Mouse (Mus musculus) MEL (cell line): ENCODE results near the gene Aym1. TPM values are rescaled to one million over a fixed set of nuclear protein-coding genes. Genes with fewer than 3 reads are reported as not detected.

Source experiments
- DNase-seq: peaks from one replicate; pipeline ENCODE4 v3.0.0; 2011; ENCODE audit warnings: low read depth, low spot score
- H3K27ac ChIP-seq: 2 replicates; pipeline ENCODE4 v1.5.1; 2012; ENCODE audit warnings: low read depth, mild to moderate bottlenecking, control low read depth, low read length, moderate library complexity; ENCODE audit not compliant: control insufficient read depth
- H3K27me3 ChIP-seq, 2 experiments: fragments of 150-350 bp in 1 of 2; sonication (generic) in 1 of 2; 2 replicates each; pipeline ENCODE4 v1.6.1; 2012; ENCODE audit warnings: low read length in 2 of 2, mild to moderate bottlenecking in 2 of 2, improper control_type of control experiment in 1 of 2, moderate library complexity in 1 of 2; ENCODE audit not compliant: insufficient read depth in 2 of 2, control insufficient read depth in 1 of 2
- H3K36me3 ChIP-seq, 2 experiments: 2 replicates each; pipeline ENCODE4 v1.6.1; 2012 to 2014; ENCODE audit warnings: low read length in 2 of 2, improper control_type of control experiment in 1 of 2, inconsistent platforms in 1 of 2, mild to moderate bottlenecking in 1 of 2; ENCODE audit not compliant: insufficient read depth in 2 of 2, control insufficient read depth in 1 of 2
- H3K4me1 ChIP-seq, 2 experiments: fragments of 150-350 bp in 1 of 2; sonication (generic) in 1 of 2; 2 replicates each; pipeline ENCODE4 v1.6.1; 2012; ENCODE audit warnings: low read length in 2 of 2, improper control_type of control experiment in 1 of 2, mild to moderate bottlenecking in 1 of 2; ENCODE audit not compliant: insufficient read depth in 2 of 2, control insufficient read depth in 1 of 2
- H3K4me3 ChIP-seq, 2 experiments: fragments of 150-350 bp in 1 of 2; sonication (generic) in 1 of 2; 2 replicates each; pipeline ENCODE4 v1.5.1; 2012; ENCODE audit warnings: low read depth in 2 of 2, low read length in 2 of 2, mild to moderate bottlenecking in 2 of 2, moderate library complexity in 2 of 2, control low read depth in 1 of 2, improper control_type of control experiment in 1 of 2; ENCODE audit not compliant: control insufficient read depth in 1 of 2, insufficient read depth in 1 of 2
- H3K79me2 ChIP-seq: 2 replicates; pipeline ENCODE4 v1.6.1; 2012; ENCODE audit warnings: mild to moderate bottlenecking, low read length, moderate library complexity; ENCODE audit not compliant: control insufficient read depth, poor library complexity, insufficient read depth
- H3K9ac ChIP-seq: 2 replicates; pipeline ENCODE4 v1.6.1; 2012; ENCODE audit warnings: low read depth, mild to moderate bottlenecking, control low read depth, low read length, moderate library complexity; ENCODE audit not compliant: control insufficient read depth, poor library complexity, severe bottlenecking
- H3K9me3 ChIP-seq: fragments of 150-350 bp; sonication (generic); replicated peaks from 2 replicates; pipeline ENCODE4 v1.6.1; 2012; ENCODE audit warnings: mild to moderate bottlenecking, low read length, improper control_type of control experiment, moderate library complexity; ENCODE audit not compliant: insufficient read depth
- CHD1 ChIP-seq: IDR thresholded peaks from 2 replicates; pipeline ENCODE4 v1.6.1; 2012; ENCODE audit warnings: low read depth, mild to moderate bottlenecking, inconsistent platforms, low read length, improper control_type of control experiment
- CHD2 ChIP-seq: IDR thresholded peaks from 2 replicates; pipeline ENCODE4 v1.6.1; 2011; ENCODE audit warnings: low read length, improper control_type of control experiment
- CTCF ChIP-seq, 3 experiments: IDR thresholded peaks in 2 of 3; conservative IDR thresholded peaks in 1 of 3; 2 replicates each; pipeline ENCODE4 v1.5.1; 2011 to 2012; ENCODE audit warnings: low read length in 3 of 3, low read depth in 2 of 3, mild to moderate bottlenecking in 2 of 3, improper control_type of control experiment in 1 of 3, inconsistent platforms in 1 of 3, mixed read lengths in 1 of 3, moderate library complexity in 1 of 3; ENCODE audit not compliant: control insufficient read depth in 1 of 3, insufficient read depth in 1 of 3, poor library complexity in 1 of 3, severe bottlenecking in 1 of 3
- E2F4 ChIP-seq: IDR thresholded peaks from 2 replicates; pipeline ENCODE4 v1.6.1; 2011; ENCODE audit warnings: low read depth, low read length, improper control_type of control experiment, borderline replicate concordance
- ELF1 ChIP-seq: IDR thresholded peaks from 2 replicates; pipeline ENCODE4 v1.6.1; 2014; ENCODE audit warnings: low read depth, mild to moderate bottlenecking, inconsistent platforms, low read length, improper control_type of control experiment, moderate library complexity
- EP300 ChIP-seq, 2 experiments: IDR thresholded peaks; 2 replicates each; pipeline ENCODE4 v1.6.1; 2011; ENCODE audit warnings: improper control_type of control experiment in 2 of 2, low read length in 2 of 2, low read depth in 1 of 2, mild to moderate bottlenecking in 1 of 2
- ETS1 ChIP-seq: IDR thresholded peaks from 2 replicates; pipeline ENCODE4 v1.6.1; 2012; ENCODE audit warnings: low read depth, mild to moderate bottlenecking, inconsistent platforms, low read length, improper control_type of control experiment, moderate library complexity
- GATA1 ChIP-seq: IDR thresholded peaks from 2 replicates; pipeline ENCODE4 v1.6.1; 2011; ENCODE audit warnings: low read depth, low read length, improper control_type of control experiment
- HCFC1 ChIP-seq: IDR thresholded peaks from 2 replicates; pipeline ENCODE4 v1.6.1; 2012; ENCODE audit warnings: low read depth, mild to moderate bottlenecking, inconsistent platforms, low read length, improper control_type of control experiment, moderate library complexity
- JUND ChIP-seq: IDR thresholded peaks from 2 replicates; pipeline ENCODE4 v1.6.1; 2011; ENCODE audit warnings: low read depth, mild to moderate bottlenecking, improper control_type of control experiment, low read length
- MAFK ChIP-seq: IDR thresholded peaks from 2 replicates; pipeline ENCODE4 v1.6.1; 2011; ENCODE audit warnings: low read depth, mild to moderate bottlenecking, low read length, improper control_type of control experiment, borderline replicate concordance
- NRF1 ChIP-seq: IDR thresholded peaks from 2 replicates; pipeline ENCODE4 v1.6.1; 2014; ENCODE audit warnings: low read depth, mild to moderate bottlenecking, inconsistent platforms, low read length, improper control_type of control experiment, moderate library complexity; ENCODE audit not compliant: poor library complexity, insufficient read depth, severe bottlenecking
- POLR2AphosphoS5 ChIP-seq: IDR thresholded peaks from 2 replicates; pipeline ENCODE4 v1.6.1; 2012; ENCODE audit warnings: low read depth, borderline replicate concordance, mild to moderate bottlenecking, inconsistent platforms, low read length, moderate library complexity, mixed read lengths
- RAD21 ChIP-seq: IDR thresholded peaks from 2 replicates; pipeline ENCODE4 v1.6.1; 2011; ENCODE audit warnings: mild to moderate bottlenecking, low read depth, low read length, improper control_type of control experiment
- RCOR1 ChIP-seq: IDR thresholded peaks from 2 replicates; pipeline ENCODE4 v1.6.1; 2012; ENCODE audit warnings: low read depth, mild to moderate bottlenecking, inconsistent platforms, low read length, improper control_type of control experiment
- SIN3A ChIP-seq: IDR thresholded peaks from 2 replicates; pipeline ENCODE4 v1.6.1; 2012; ENCODE audit warnings: low read length, improper control_type of control experiment, inconsistent platforms
- SMC3 ChIP-seq: IDR thresholded peaks from 2 replicates; pipeline ENCODE4 v1.6.1; 2011; ENCODE audit warnings: low read depth, low read length, improper control_type of control experiment
- TAL1 ChIP-seq: IDR thresholded peaks from 2 replicates; pipeline ENCODE4 v1.6.1; 2012; ENCODE audit warnings: mild to moderate bottlenecking, inconsistent platforms, low read length, moderate library complexity, mixed read lengths
- UBTF ChIP-seq: IDR thresholded peaks from 2 replicates; pipeline ENCODE4 v1.6.1; 2012; ENCODE audit warnings: low read depth, mild to moderate bottlenecking, inconsistent platforms, low read length, improper control_type of control experiment, moderate library complexity, borderline replicate concordance; ENCODE audit not compliant: insufficient read depth
- ZC3H11A ChIP-seq: IDR thresholded peaks from 2 replicates; pipeline ENCODE4 v1.6.1; 2012; ENCODE audit warnings: low read depth, mild to moderate bottlenecking, inconsistent platforms, low read length, improper control_type of control experiment
- ZMIZ1 ChIP-seq: IDR thresholded peaks from 2 replicates; pipeline ENCODE4 v1.6.1; 2012; ENCODE audit warnings: low read depth, mild to moderate bottlenecking, inconsistent platforms, low read length, improper control_type of control experiment, moderate library complexity
- polyA plus RNA-seq, 2 experiments: library from polyadenylated mRNA; stranded (reverse) in 1 of 2; unstranded in 1 of 2; fragments of >175 nt in 1 of 2; fragments of >200 nt in 1 of 2; gene quantifications; 2 replicates each; pipeline versions ENCODE4 v1.2.1 to v1.2.4; 2012; ENCODE audit warnings: low replicate concordance in 2 of 2, low read depth in 1 of 2; ENCODE audit not compliant: insufficient read length in 2 of 2, insufficient read depth in 1 of 2, missing spikeins in 1 of 2
- total RNA-seq: library from RNA; depleted of rRNA; stranded (reverse); fragments of 300-350 nt; gene quantifications from 2 replicates; pipeline ENCODE4 v1.2.3, GENCODE M21; 2012

The Aym1 gene
- total and polyA plus RNA-seq, 3 experiments = not detected

DNA sequence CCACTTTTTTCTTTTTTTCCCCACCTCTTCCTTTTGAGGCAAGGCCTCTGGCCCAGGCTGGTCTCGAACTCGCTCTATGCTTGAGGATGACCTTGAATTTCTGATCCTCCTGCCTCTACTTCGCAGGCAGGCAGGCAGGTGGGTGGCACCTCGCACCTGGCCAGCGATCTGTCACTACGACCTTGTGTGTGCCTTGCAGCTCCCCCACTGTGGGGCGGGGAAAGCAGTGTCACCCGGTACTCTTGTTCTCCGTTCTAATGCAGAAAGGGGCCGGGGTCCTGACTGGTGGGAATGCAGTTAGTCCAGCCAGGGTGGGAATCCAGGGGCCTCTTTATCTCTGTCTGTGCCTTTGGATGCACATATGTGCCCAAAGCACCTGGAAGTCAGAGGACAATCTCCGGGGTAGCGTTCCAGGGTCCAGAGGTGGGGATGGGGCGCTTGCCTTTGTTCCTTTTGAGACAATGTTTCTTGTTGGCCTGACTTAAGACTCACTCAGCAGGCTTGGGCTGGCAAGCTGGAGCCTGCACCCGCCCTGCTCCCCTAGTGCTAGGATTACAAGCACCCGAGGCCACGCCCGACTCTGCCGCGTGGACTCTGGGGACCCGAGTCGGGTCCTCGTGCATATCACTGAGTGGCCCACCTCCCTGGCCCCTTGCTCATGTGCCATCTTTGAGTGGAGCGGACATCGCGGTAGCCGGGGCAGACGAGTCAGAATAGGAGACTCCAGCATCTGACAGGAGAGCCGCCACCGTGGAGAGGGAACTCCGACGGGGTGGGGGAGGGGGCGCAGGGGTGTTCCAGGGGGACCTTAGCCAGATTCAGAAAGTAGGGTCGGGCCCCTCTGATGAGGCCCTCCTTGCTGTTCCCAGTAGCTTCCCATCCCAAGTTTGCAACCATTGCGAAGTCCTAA is 22.2 kb upstream of the Aym1 start:
- TF ChIP-seq RCOR1 = no peak
- TF ChIP-seq CTCF (IDR thresholded peaks at IDR 0.05 in 2 of 3, conservative IDR thresholded peaks at IDR 0.05 in 1 of 3; ENCODE audit: control insufficient read depth in 1 of 3, insufficient read depth in 1 of 3, low read depth in 2 of 3, low read length in 3 of 3, poor library complexity in 1 of 3, severe bottlenecking in 1 of 3) = no peak
- TF ChIP-seq SIN3A = no peak
- no peak for TF ChIP-seq NRF1
- H3K27ac ChIP-seq = no peak overlapping the region
- no peak overlapping the region for H3K9ac ChIP-seq
- no peaks in the 10 kb centered on the region for H3K4me1 ChIP-seq
- H3K79me2 ChIP-seq = no peaks in the 10 kb centered on the region
- no peaks in the 10 kb centered on the region for H3K27me3 ChIP-seq
- no peak overlapping the region for H3K4me3 ChIP-seq
- no peak for DNase-seq
- H3K36me3 ChIP-seq = no peaks in the 10 kb centered on the region
- no peaks in the 10 kb centered on the region for H3K9me3 ChIP-seq

DNA sequence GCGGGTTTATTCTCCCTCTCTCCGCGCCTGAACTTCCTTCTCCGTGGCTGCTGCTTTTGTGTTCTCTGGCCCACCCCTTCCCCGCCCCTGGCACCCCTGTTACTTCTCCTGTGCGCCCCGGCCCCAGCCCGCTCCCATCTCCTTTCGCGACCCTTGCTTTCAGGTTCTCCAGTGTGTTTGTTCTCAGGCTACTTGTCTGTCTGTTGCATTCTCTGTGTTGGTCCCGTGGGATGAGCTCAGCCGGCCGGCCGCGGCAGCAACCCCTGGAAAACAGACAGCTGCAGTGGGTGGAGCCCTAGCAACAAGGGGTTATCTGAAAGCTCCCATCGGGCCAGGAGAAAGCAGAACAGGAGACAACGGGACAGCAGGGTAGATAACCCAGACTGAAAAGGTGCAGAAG is 21.4 kb upstream of the Aym1 start:
- Histone ChIP-seq H3K4me1 (no peaks in the 10 kb centered on the region), H3K27me3 (no peaks in the 10 kb centered on the region), H3K9me3 (no peaks in the 10 kb centered on the region), H3K9ac (no peak overlapping the region), H3K27ac (no peak overlapping the region), H3K36me3 (no peaks in the 10 kb centered on the region), H3K79me2 (no peaks in the 10 kb centered on the region), H3K4me3 (no peak overlapping the region)
- TF ChIP-seq JUND (no peak), ZMIZ1 (no peak), EP300 (IDR thresholded peaks at IDR 0.05; ENCODE audit: low read depth in 1 of 2, low read length in 2 of 2) (no peak), ETS1 (no peak), CHD2 (no peak), GATA1 (no peak), ZC3H11A (no peak), RAD21 (no peak), MAFK (no peak), RCOR1 (no peak), E2F4 (no peak), HCFC1 (no peak), POLR2AphosphoS5 (no peak), SMC3 (no peak), CHD1 (no peak), NRF1 (no peak), TAL1 (no peak), UBTF (no peak), ELF1 (no peak)
- DNase-seq = no peak
